Mouse (Mus musculus) ES-E14 (cell line): Measurements from ENCODE around the gene Btbd18. TPM values are rescaled to one million over a fixed set of nuclear protein-coding genes. Genes with fewer than 3 reads are reported as not detected.

Experiments
- DNase-seq: peaks from one replicate; pipeline ENCODE4 v3.0.0-alpha.2; 2013; ENCODE audit warnings: low read depth, low spot score
- H3K27ac ChIP-seq: 2 replicates; pipeline ENCODE4 v1.5.1; 2012; ENCODE audit warnings: low read depth, mild to moderate bottlenecking, low read length, moderate library complexity, mixed read lengths; ENCODE audit not compliant: poor library complexity, insufficient read depth, severe bottlenecking
- H3K36me3 ChIP-seq: 2 replicates; pipeline ENCODE4 v1.6.1; 2012; ENCODE audit warnings: mild to moderate bottlenecking, low read length, moderate library complexity, mixed read lengths; ENCODE audit not compliant: control insufficient read depth, poor library complexity, insufficient read depth, severe bottlenecking
- H3K4me1 ChIP-seq, 2 experiments: fragments of 150-350 bp in 1 of 2; sonication (generic) in 1 of 2; 2 replicates each; pipeline ENCODE4 v1.6.1; 2012; ENCODE audit warnings: low read length in 2 of 2, mild to moderate bottlenecking in 1 of 2, mixed read lengths in 1 of 2; ENCODE audit not compliant: control insufficient read depth in 2 of 2, insufficient read depth in 2 of 2, poor library complexity in 1 of 2
- H3K4me3 ChIP-seq, 2 experiments: fragments of 150-350 bp in 1 of 2; sonication (generic) in 1 of 2; 2 replicates each; pipeline ENCODE4 v1.5.1; 2012; ENCODE audit warnings: low read length in 2 of 2, low read depth in 1 of 2, mild to moderate bottlenecking in 1 of 2, mixed read lengths in 1 of 2; ENCODE audit not compliant: insufficient read depth in 1 of 2, poor library complexity in 1 of 2, severe bottlenecking in 1 of 2
- H3K9ac ChIP-seq: 2 replicates; pipeline ENCODE4 v1.6.1; 2012; ENCODE audit warnings: low read depth, mild to moderate bottlenecking, low read length, mixed read lengths; ENCODE audit not compliant: poor library complexity, insufficient read depth, severe bottlenecking
- H3K9me3 ChIP-seq: fragments of 150-350 bp; sonication (generic); 2 replicates; pipeline ENCODE4 v1.6.1; 2012; ENCODE audit warnings: low read depth, mild to moderate bottlenecking, low read length; ENCODE audit not compliant: control insufficient read depth, insufficient read depth
- CHD2 ChIP-seq: IDR thresholded peaks from 2 replicates; pipeline ENCODE4 v1.6.1; 2014; ENCODE audit warnings: mild to moderate bottlenecking, low read depth, low read length, inconsistent platforms
- HCFC1 ChIP-seq: IDR thresholded peaks from 2 replicates; pipeline ENCODE4 v1.6.1; 2012; ENCODE audit warnings: low read length, inconsistent platforms, borderline replicate concordance; ENCODE audit not compliant: insufficient read depth
- MAFK ChIP-seq: IDR thresholded peaks from 2 replicates; pipeline ENCODE4 v1.6.1; 2014; ENCODE audit warnings: mild to moderate bottlenecking, low read depth, low read length, inconsistent platforms; ENCODE audit not compliant: insufficient read depth
- ZC3H11A ChIP-seq: IDR thresholded peaks from 2 replicates; pipeline ENCODE4 v1.6.1; 2012; ENCODE audit warnings: low read depth, mild to moderate bottlenecking, inconsistent platforms, low read length, borderline replicate concordance
- ZNF384 ChIP-seq: IDR thresholded peaks from 2 replicates; pipeline ENCODE4 v1.6.1; 2012; ENCODE audit warnings: low read depth, low read length, inconsistent platforms
- in situ Hi-C, 2 experiments: fragments of 600-800 bp; cut with MboI; formaldehyde crosslinking; loops; one replicate each; pipeline ENCODE4 v1.15.1; 2025; ENCODE audit warnings: low sequenced_read_pairs in 2 of 2, inconsistent platforms in 1 of 2; ENCODE audit not compliant: unreplicated experiment in 2 of 2
- total RNA-seq: library from RNA; depleted of rRNA; stranded (reverse); fragments of 300-350 nt; gene quantifications from 2 replicates; pipeline ENCODE4 v1.2.3, GENCODE M21; 2012

Gene Btbd18
- total RNA-seq, 1 experiment = 3.6 TPM

DNA sequence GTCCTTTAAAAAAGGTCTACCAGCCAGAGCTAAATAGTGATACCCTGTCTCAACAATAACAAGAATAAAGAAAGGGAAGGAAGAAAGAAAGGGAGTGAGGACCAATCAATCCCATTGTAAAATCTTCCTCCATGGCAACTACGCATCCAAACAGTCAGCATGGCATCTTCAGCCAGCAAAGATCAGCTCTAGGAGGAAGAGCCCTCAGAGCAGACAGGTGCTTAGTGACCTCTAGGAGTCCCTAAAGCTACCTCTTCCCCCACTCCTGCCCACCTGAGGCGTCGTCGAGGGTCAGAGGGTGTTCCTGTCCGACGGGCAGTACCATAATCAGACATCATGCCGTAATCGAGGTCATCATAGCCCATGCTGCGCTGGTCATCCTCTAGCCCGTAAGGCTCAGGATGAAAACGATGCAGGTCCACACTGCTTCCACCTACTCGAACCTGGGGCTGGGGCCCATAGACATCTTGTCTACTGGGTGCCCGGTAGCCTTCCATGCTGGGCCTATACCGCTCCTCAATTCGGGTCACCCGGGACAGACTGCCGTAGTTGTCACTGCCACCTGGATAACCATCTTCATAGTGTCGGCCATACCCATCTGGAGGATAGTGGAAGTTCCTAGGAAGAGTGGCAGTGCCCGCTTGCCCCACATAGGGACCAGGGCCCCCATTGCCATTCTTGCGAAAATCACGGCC lies 39.1 kb upstream of the Btbd18 start:
- no peak overlapping the region for H3K4me3 ChIP-seq
- H3K36me3 ChIP-seq = peaks cover 18% of the 10 kb centered on the region
- TF ChIP-seq HCFC1 (no peak), CHD2 (no peak), ZNF384 (no peak), MAFK (no peak)
- no peaks in the 10 kb centered on the region for H3K9me3 ChIP-seq
- H3K4me1 ChIP-seq = peaks cover 0 to 9% of the 10 kb centered on the region in 2 experiments; a peak in 2 of 4 replicates
- in situ Hi-C loops = no loop called here
- DNase-seq = no peak
- H3K27ac ChIP-seq = no peak overlapping the region
- H3K9ac ChIP-seq = no peak overlapping the region

DNA sequence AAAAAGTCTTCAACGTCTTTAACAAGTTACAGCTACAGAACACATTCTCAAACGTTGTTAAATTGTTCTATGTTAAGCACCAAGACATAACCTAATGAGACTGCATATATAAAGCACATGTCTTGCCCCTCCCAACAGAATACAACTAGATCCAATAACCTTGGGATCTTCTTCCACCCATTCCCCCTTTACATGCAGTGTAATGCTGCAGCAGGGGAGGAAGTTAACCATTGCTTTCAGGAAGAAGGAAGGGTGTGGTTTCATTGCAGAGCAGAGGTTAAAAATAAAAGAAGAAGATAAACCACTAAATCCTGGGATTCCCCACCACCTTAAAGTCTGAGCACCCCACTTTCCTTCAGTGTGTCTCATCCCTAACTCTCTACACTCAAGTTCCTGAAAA lies 36.2 kb upstream of the Btbd18 start:
- TF ChIP-seq HCFC1 (no peak), CHD2 (no peak), ZNF384 (no peak), MAFK (no peak), ZC3H11A (no peak)
- in situ Hi-C loops = no loop called here
- Histone ChIP-seq H3K36me3 (peaks cover 9% of the 10 kb centered on the region), H3K9ac (no peak overlapping the region), H3K4me3 (no peak overlapping the region), H3K4me1 (peaks cover 0 to 16% of the 10 kb centered on the region in 2 experiments; a peak in 2 of 4 replicates), H3K9me3 (no peaks in the 10 kb centered on the region), H3K27ac (no peak overlapping the region; the same call in 1 of the 2 replicates)
- no peak for DNase-seq

DNA sequence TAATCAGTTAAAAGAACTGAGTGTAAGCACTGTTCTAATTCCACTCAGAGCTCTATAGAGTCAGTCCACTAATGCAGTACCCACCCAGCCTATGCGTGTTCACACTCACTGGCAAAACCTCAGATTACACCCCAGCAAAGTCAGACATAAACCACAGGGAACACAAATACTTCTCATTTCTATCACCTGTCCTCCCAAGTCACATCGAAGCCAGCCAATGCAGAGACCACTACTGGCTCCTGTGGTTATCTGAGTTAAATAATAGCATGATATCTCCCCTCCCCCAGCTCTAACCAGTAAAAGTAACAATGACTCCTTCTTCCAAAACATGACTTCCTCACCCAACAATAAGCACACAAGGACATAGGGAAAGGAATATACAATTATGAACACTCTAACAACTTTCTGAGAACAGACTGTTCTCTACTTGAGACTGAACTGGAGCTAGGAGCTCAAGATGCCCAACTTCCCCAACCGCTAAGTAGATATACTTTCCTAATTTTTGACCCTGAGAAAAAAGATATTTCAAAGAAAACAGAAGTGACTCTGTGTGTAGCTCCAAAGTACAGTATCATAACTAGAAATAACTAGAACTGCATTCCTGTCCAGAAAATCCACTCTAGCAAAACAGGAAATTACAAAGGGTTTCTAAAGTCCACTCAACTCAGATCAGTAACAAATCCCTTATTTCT lies 35.3 kb upstream of the Btbd18 start:
- DNase-seq = no peak
- Histone ChIP-seq H3K4me1 (peaks cover 0 to 16% of the 10 kb centered on the region in 2 experiments; a peak in 2 of 4 replicates), H3K4me3 (peak overlapping the region in 1 of 2 experiments; percentile 29; a peak in 1 of 4 replicates), H3K27ac (no peak overlapping the region; the same call in 1 of the 2 replicates), H3K9me3 (no peaks in the 10 kb centered on the region), H3K9ac (no peak overlapping the region; the same call in 1 of the 2 replicates), H3K36me3 (peaks cover 9% of the 10 kb centered on the region)
- in situ Hi-C loops = no loop called here
- TF ChIP-seq HCFC1 (no peak), MAFK (no peak), CHD2 (no peak), ZNF384 (no peak), ZC3H11A (no peak)

DNA sequence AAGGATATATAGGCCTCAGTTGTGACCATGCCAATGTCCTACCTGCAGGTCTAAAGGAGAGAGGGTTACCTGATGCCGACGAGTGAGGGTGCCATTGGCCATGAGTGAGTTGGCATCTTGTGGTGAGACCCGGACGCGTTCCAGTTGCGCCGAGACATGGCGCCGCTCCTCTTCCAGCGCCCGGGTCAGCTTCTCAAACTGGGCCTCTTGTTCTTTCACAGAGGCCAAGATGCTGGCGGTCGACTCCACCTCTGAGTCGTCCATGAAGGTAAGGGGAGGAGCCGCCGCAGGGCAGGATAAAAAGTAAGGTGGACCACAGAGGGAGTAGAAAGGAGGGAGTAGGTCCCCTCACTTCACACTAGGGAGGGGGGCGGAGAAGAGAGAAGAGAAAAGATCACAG lies 34.7 kb upstream of the Btbd18 start:
- Histone ChIP-seq H3K36me3 (peaks cover 9% of the 10 kb centered on the region), H3K27ac (peak overlapping the region; percentile 33; the same call in 1 of the 2 replicates)

More for the DNA sequence above, 34.7 kb upstream of the Btbd18 start:
- in situ Hi-C loops = no loop called here
- Histone ChIP-seq H3K4me1 (peaks cover 0 to 16% of the 10 kb centered on the region in 2 experiments; a peak in 2 of 4 replicates), H3K4me3 (peak overlapping the region in 1 of 2 experiments; percentile 29; a peak in 1 of 4 replicates), H3K9ac (peak overlapping the region; percentile 13; the same call in 1 of the 2 replicates), H3K9me3 (no peaks in the 10 kb centered on the region)
- TF ChIP-seq CHD2 = no peak
- TF ChIP-seq HCFC1 = no peak
- no peak for TF ChIP-seq MAFK
- TF ChIP-seq ZNF384 = no peak
- TF ChIP-seq ZC3H11A = no peak
- DNase-seq = no peak
